Mouse (Mus musculus): ENCODE results near the gene Pigo.
A peak's percentile ranks its signal among the peaks of the same experiment; 100 is the strongest.

DNA sequence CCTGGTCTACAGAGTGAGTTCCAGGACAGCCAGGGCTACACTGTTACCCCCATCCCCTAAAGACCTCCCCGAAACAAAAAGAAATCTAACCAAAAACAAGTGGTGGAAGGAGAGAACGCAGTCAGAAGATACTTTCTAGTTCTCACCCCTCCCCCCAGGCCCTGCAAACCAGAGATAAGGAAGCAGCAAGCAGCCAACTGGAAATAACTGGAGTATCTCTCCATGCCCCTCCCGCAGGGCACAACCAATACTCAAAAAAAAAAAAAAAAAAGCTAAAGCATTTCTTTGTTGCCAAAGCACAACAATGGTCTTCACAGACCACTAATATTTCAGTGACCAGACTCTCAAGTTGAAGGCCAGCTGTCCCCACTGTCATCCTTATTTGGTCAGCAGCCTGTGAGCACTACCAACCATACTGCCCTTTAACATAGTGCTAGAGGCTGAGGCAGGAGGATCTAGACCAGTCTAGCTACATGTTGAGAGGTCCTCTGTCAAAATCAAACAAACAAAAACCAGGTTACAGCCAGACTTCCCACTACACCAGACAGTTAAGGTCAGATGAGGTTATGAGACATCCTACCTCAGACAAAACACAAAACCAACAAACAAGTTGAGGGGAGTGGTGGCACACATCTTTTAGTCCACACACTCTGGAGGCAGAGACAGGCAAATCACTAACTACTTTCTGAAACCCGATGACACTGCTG, 12.4 kb upstream of the Pigo start:
- TF ChIP-seq CTCF (IDR thresholded peaks at IDR 0.05; ENCODE audit: low read depth, low read length) (no peak), GATA1 (IDR thresholded peaks at IDR 0.05; ENCODE audit: borderline replicate concordance, low read length) (no peak), TAL1 (conservative IDR thresholded peaks at IDR 0.05; ENCODE audit: low read depth, low read length) (peak; percentile 91)
